Mouse (Mus musculus): ENCODE results near the gene Tmem236. TPM values are rescaled to one million over a fixed set of nuclear protein-coding genes. Genes with fewer than 3 reads are reported as not detected.

Gene Tmem236
- polyA plus RNA-seq, 1 experiment from 2014 or later, result not detected

DNA sequence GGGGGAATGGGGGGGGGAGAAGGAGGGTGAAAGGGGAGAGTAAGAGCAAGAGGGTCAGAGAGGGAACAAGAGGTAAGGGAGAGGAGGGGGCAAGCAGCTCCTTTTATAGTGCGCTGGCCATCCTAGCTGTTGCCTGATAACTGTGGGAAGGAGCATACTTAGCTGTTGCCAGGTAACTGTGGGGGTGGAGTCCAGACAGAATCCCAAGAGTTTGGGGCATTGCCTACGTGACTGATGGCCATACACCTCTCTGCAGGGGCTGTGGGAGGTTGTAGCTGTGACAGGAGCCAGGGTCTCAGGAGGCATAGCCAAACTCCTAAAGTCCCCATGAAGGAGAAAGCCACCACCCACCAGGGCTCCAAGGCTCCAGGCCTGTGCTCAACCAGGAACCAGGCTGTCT, 34.3 kb upstream of the Tmem236 start:
- WGBS, result 50% methylated on average over 2 of the region's 2 CpGs
- H3K9me3 ChIP-seq (ENCODE audit: control insufficient read depth, low read length), result no peaks in the 10 kb centered on the region
- no peak overlapping the region for H3K27ac ChIP-seq (replicated peaks in 1 of 2; ENCODE audit: control insufficient read depth in 1 of 2, insufficient read depth in 1 of 2, low read depth in 2 of 2, low read length in 2 of 2)
- H3K27me3 ChIP-seq (ENCODE audit: control insufficient read depth, insufficient read depth, low read length), result no peaks in the 10 kb centered on the region
- peaks cover 5 to 7% of the 10 kb centered on the region in 2 experiments for H3K4me1 ChIP-seq (ENCODE audit: control insufficient read depth in 2 of 2, insufficient read depth in 2 of 2, low read length in 2 of 2)
- peaks cover 68% of the 10 kb centered on the region for H3K36me3 ChIP-seq (ENCODE audit: control insufficient read depth, insufficient read depth, low read length)
- no peak overlapping the region for H3K9ac ChIP-seq (ENCODE audit: low read length)
- no peak overlapping the region for H3K4me3 ChIP-seq (ENCODE audit: control insufficient read depth in 1 of 2, insufficient read depth in 1 of 2, low read depth in 1 of 2, low read length in 2 of 2)
- H3K4me2 ChIP-seq (ENCODE audit: low read length), result no peak overlapping the region
- no peak for ATAC-seq (ENCODE audit: insufficient number of reproducible peaks, insufficient read depth, low FRiP score, low read depth)

DNA sequence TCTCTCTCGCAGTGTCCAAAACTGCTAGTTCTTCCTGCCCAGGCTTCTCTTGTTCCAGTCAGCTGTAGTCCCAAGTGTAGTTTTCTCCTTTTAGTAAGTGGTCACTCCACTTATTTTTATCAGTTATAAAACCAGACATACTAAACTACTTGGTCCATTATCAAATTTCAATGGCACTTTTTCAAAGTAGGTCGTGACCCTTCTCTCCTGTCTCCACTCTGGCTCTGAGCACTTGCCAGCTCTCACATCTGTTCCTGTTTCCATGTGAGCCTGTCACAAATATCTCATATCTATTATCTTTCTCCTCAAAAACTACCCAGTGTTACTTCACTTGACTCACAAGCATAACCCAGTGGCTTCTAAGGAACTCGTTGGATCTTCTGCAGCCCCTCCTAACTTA, 29.0 kb upstream of the Tmem236 start:
- H3K9ac ChIP-seq (ENCODE audit: low read length), result no peak overlapping the region
- no peak for ATAC-seq (ENCODE audit: insufficient number of reproducible peaks, insufficient read depth, low FRiP score, low read depth)
- WGBS, result 24% methylated on average over 3 of the region's 3 CpGs
- H3K36me3 ChIP-seq (ENCODE audit: control insufficient read depth, insufficient read depth, low read length), result peaks cover 54% of the 10 kb centered on the region
- H3K4me2 ChIP-seq (ENCODE audit: low read length), result no peak overlapping the region
- peak overlapping the region in 1 of 2 experiments; percentile 55; a peak in 1 of 4 replicates for H3K27ac ChIP-seq (replicated peaks in 1 of 2; ENCODE audit: control insufficient read depth in 1 of 2, insufficient read depth in 1 of 2, low read depth in 2 of 2, low read length in 2 of 2)
- H3K27me3 ChIP-seq (ENCODE audit: control insufficient read depth, insufficient read depth, low read length), result no peaks in the 10 kb centered on the region
- H3K4me3 ChIP-seq (ENCODE audit: control insufficient read depth in 1 of 2, insufficient read depth in 1 of 2, low read depth in 1 of 2, low read length in 2 of 2), result no peak overlapping the region
- H3K9me3 ChIP-seq (ENCODE audit: control insufficient read depth, low read length), result no peaks in the 10 kb centered on the region
- peaks cover 5 to 11% of the 10 kb centered on the region in 2 experiments for H3K4me1 ChIP-seq (ENCODE audit: control insufficient read depth in 2 of 2, insufficient read depth in 2 of 2, low read length in 2 of 2)

DNA sequence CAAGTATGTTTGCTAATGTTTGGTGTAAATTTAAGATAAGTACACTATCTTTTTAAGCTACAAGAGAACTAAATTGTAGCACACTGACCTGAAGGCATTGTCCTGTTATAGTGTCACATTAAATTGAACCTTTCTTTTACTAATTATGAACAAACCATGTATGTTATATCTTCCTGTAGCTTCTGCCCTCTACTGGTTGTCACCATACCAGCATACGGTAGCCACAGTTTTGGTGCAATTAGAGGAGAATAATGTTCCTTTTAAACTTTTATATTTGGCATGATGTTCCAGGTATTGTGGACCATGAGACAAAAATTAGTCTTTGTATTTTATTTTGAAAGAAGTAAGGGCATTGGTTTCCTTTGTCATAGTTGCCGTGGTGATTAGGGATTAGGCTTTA, 27.4 kb upstream of the Tmem236 start:
- H3K36me3 ChIP-seq (ENCODE audit: control insufficient read depth, insufficient read depth, low read length), result peaks cover 40% of the 10 kb centered on the region
- ATAC-seq (ENCODE audit: insufficient number of reproducible peaks, insufficient read depth, low FRiP score, low read depth), result no peak
- H3K4me3 ChIP-seq (ENCODE audit: control insufficient read depth in 1 of 2, insufficient read depth in 1 of 2, low read depth in 1 of 2, low read length in 2 of 2), result no peak overlapping the region
- H3K27ac ChIP-seq (replicated peaks in 1 of 2; ENCODE audit: control insufficient read depth in 1 of 2, insufficient read depth in 1 of 2, low read depth in 2 of 2, low read length in 2 of 2), result no peak overlapping the region
- WGBS, result 86% methylated on average over 2 of the region's 2 CpGs
- no peak overlapping the region for H3K4me2 ChIP-seq (ENCODE audit: low read length)
- H3K4me1 ChIP-seq (ENCODE audit: control insufficient read depth in 2 of 2, insufficient read depth in 2 of 2, low read length in 2 of 2), result peaks cover 5 to 11% of the 10 kb centered on the region in 2 experiments
- no peaks in the 10 kb centered on the region for H3K27me3 ChIP-seq (ENCODE audit: control insufficient read depth, insufficient read depth, low read length)
- H3K9ac ChIP-seq (ENCODE audit: low read length), result no peak overlapping the region
- H3K9me3 ChIP-seq (ENCODE audit: control insufficient read depth, low read length), result no peaks in the 10 kb centered on the region

DNA sequence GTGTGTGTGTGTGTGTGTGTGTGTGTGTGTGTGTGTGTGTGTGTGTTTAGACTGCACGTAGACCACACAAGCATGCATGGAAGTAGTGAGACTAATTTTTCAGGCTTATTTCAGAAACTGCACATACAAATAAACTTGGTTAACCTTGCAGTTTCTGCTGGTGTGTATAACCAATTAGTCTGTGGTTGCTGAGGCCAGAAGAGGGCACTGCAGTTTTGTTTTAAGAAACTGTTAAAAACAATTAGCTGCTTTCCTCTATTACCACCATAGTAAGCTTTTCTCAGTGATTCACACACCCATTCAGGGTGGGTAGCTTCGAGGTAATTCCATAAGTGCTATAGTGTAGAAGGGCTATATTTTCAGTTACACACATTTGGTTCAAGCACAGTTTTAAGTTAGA, 23.5 kb upstream of the Tmem236 start:
- Histone ChIP-seq H3K4me2 (ENCODE audit: low read length) (no peak overlapping the region), H3K27ac (replicated peaks in 1 of 2; ENCODE audit: control insufficient read depth in 1 of 2, insufficient read depth in 1 of 2, low read depth in 2 of 2, low read length in 2 of 2) (no peak overlapping the region), H3K36me3 (ENCODE audit: control insufficient read depth, insufficient read depth, low read length) (peaks cover 19% of the 10 kb centered on the region), H3K9me3 (ENCODE audit: control insufficient read depth, low read length) (no peaks in the 10 kb centered on the region), H3K4me1 (ENCODE audit: control insufficient read depth in 2 of 2, insufficient read depth in 2 of 2, low read length in 2 of 2) (no peaks in the 10 kb centered on the region), H3K4me3 (ENCODE audit: control insufficient read depth in 1 of 2, insufficient read depth in 1 of 2, low read depth in 1 of 2, low read length in 2 of 2) (no peak overlapping the region), H3K9ac (ENCODE audit: low read length) (no peak overlapping the region), H3K27me3 (ENCODE audit: control insufficient read depth, insufficient read depth, low read length) (no peaks in the 10 kb centered on the region)
- 83% methylated on average over 2 of the region's 2 CpGs for WGBS
- ATAC-seq (ENCODE audit: insufficient number of reproducible peaks, insufficient read depth, low FRiP score, low read depth), result no peak

DNA sequence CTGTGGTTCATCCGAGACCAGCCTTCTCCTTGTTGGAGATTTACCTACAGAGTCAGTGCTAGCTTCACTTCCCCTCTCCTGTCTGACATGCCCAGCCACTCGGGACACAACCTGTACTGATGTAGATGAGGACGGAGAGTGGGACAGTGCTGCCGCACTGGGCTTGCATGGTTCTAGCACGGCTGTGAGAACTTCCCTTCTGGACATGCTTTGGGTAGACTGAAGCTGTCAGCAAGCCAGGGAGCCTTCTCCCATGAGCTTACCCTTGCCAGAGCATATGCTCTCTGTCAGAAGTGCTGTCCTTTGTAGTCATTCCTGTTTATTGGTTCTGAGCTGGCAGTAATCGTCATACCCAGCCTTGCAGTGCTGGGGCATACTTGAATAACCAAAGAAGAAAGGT, 22.5 kb upstream of the Tmem236 start:
- H3K4me3 ChIP-seq (ENCODE audit: control insufficient read depth in 1 of 2, insufficient read depth in 1 of 2, low read depth in 1 of 2, low read length in 2 of 2), result no peak overlapping the region
- H3K27ac ChIP-seq (replicated peaks in 1 of 2; ENCODE audit: control insufficient read depth in 1 of 2, insufficient read depth in 1 of 2, low read depth in 2 of 2, low read length in 2 of 2), result no peak overlapping the region
- H3K9ac ChIP-seq (ENCODE audit: low read length), result no peak overlapping the region
- ATAC-seq (ENCODE audit: insufficient number of reproducible peaks, insufficient read depth, low FRiP score, low read depth), result no peak
- H3K36me3 ChIP-seq (ENCODE audit: control insufficient read depth, insufficient read depth, low read length), result peaks cover 12% of the 10 kb centered on the region
- 88% methylated on average over 6 of the region's 6 CpGs for WGBS
- H3K9me3 ChIP-seq (ENCODE audit: control insufficient read depth, low read length), result no peaks in the 10 kb centered on the region
- H3K4me1 ChIP-seq (ENCODE audit: control insufficient read depth in 2 of 2, insufficient read depth in 2 of 2, low read length in 2 of 2), result no peaks in the 10 kb centered on the region
- no peaks in the 10 kb centered on the region for H3K27me3 ChIP-seq (ENCODE audit: control insufficient read depth, insufficient read depth, low read length)
- no peak overlapping the region for H3K4me2 ChIP-seq (ENCODE audit: low read length)

DNA sequence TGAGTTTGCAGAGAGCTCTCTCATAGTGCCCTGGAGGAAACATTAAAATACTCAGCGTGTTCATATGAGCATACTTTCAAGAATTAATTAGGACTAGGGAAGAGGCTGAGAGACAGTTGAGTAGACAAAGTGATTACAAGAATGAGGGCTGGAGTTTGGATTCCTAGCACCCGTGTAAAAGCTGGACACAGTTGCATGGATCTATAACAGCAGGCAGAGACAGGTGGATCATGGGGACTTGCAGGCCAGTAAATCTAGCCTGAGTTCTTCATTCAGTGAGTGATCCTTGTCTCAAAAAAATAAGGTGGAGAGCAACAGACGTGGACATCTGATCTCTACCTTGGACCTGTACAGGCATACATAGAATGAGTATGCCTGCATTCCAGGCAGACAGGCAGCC, 15.3 kb upstream of the Tmem236 start:
- H3K4me1 ChIP-seq (ENCODE audit: control insufficient read depth in 2 of 2, insufficient read depth in 2 of 2, low read length in 2 of 2), result peaks cover 0 to 7% of the 10 kb centered on the region in 2 experiments; a peak in 1 of 4 replicates
- no peak for ATAC-seq (ENCODE audit: insufficient number of reproducible peaks, insufficient read depth, low FRiP score, low read depth)

DNA sequence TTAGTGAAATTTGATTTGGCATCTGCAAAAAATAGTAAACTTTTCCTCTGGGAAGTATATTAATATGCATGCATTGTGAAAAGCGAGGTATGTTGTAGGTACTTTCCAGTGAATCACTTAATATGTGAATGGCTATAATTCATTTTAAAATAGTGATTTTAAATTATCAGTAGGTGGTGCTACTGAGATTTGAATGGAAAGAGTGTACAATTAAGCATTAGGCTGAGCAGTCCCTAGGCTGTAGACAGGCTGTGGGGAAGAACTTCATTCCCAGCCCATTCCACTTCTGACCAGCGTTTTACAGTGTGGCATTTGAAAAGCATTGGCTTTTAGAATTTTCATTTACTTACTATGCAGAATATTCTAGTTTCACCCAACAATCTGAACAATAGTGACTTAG, 14.6 kb upstream of the Tmem236 start:
- no peak for ATAC-seq (ENCODE audit: insufficient number of reproducible peaks, insufficient read depth, low FRiP score, low read depth)

More for the DNA sequence above, 15.3 kb upstream of the Tmem236 start:
- Histone ChIP-seq H3K36me3 (ENCODE audit: control insufficient read depth, insufficient read depth, low read length) (0 out of 2 replicates have a peak, but pooled peaks cover 5% of the 10 kb centered on the region), H3K4me2 (ENCODE audit: low read length) (no peak overlapping the region), H3K9me3 (ENCODE audit: control insufficient read depth, low read length) (no peaks in the 10 kb centered on the region), H3K27ac (replicated peaks in 1 of 2; ENCODE audit: control insufficient read depth in 1 of 2, insufficient read depth in 1 of 2, low read depth in 2 of 2, low read length in 2 of 2) (no peak overlapping the region), H3K9ac (ENCODE audit: low read length) (no peak overlapping the region), H3K27me3 (ENCODE audit: control insufficient read depth, insufficient read depth, low read length) (no peaks in the 10 kb centered on the region), H3K4me3 (ENCODE audit: control insufficient read depth in 1 of 2, insufficient read depth in 1 of 2, low read depth in 1 of 2, low read length in 2 of 2) (no peak overlapping the region)
- WGBS, result 51% methylated on average over 3 of the region's 3 CpGs

DNA sequence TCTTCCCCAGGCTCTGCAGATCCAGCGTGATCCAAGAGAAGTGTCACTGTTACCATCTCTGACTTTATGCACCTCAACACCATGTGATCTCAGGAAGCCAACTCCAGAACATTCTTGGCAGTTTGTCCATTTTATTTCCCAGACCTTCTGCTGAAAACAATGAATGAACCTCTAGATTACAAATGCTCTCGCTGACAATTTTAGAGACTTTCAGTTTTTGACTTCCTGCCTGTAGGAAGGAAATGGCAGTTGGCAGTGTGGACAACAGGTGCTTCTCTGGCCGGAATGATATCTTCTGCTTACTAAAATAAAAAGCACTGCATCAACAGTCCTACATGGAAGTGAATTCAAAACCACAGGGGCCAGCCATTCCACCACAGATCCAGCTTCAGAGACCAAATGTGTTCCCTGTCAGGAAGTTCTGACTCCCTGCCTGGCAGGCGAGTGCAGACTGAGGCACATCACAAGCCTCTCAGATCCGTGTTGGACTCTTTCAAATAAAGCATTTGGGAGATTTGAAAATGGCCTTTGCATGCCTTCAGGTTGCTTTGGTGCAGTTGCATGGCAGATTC, 9.8 kb upstream of the Tmem236 start:
- H3K27ac ChIP-seq (replicated peaks in 1 of 2; ENCODE audit: control insufficient read depth in 1 of 2, insufficient read depth in 1 of 2, low read depth in 2 of 2, low read length in 2 of 2), result peak overlapping the region in 1 of 2 experiments; percentile 61; a peak in 2 of 4 replicates
- no peak overlapping the region for H3K4me3 ChIP-seq (ENCODE audit: control insufficient read depth in 1 of 2, insufficient read depth in 1 of 2, low read depth in 1 of 2, low read length in 2 of 2)
- no peaks in the 10 kb centered on the region for H3K27me3 ChIP-seq (ENCODE audit: control insufficient read depth, insufficient read depth, low read length)
- H3K9ac ChIP-seq (ENCODE audit: low read length), result no peak overlapping the region; the same call in 1 of the 2 replicates
- 68% methylated on average over 5 of the region's 5 CpGs for WGBS
- no peaks in the 10 kb centered on the region for H3K9me3 ChIP-seq (ENCODE audit: control insufficient read depth, low read length)
- H3K4me2 ChIP-seq (ENCODE audit: low read length), result no peak overlapping the region
- no peaks in the 10 kb centered on the region for H3K36me3 ChIP-seq (ENCODE audit: control insufficient read depth, insufficient read depth, low read length)
- peak; percentile 32; the same call in 1 of the 2 replicates for ATAC-seq (ENCODE audit: insufficient number of reproducible peaks, insufficient read depth, low FRiP score, low read depth)
- H3K4me1 ChIP-seq (ENCODE audit: control insufficient read depth in 2 of 2, insufficient read depth in 2 of 2, low read length in 2 of 2), result peaks cover 2 to 11% of the 10 kb centered on the region in 2 experiments; a peak in 3 of 4 replicates

More for the DNA sequence above, 14.6 kb upstream of the Tmem236 start:
- H3K4me2 ChIP-seq (ENCODE audit: low read length), result no peak overlapping the region
- H3K4me1 ChIP-seq (ENCODE audit: control insufficient read depth in 2 of 2, insufficient read depth in 2 of 2, low read length in 2 of 2), result peaks cover under 1 to 10% of the 10 kb centered on the region in 2 experiments; a peak in 3 of 4 replicates
- no peak overlapping the region for H3K9ac ChIP-seq (ENCODE audit: low read length)
- H3K36me3 ChIP-seq (ENCODE audit: control insufficient read depth, insufficient read depth, low read length), result 0 out of 2 replicates have a peak, but pooled peaks cover 5% of the 10 kb centered on the region
- WGBS, result 66% methylated on average over 2 of the region's 2 CpGs
- no peak overlapping the region for H3K27ac ChIP-seq (replicated peaks in 1 of 2; ENCODE audit: control insufficient read depth in 1 of 2, insufficient read depth in 1 of 2, low read depth in 2 of 2, low read length in 2 of 2)
- no peaks in the 10 kb centered on the region for H3K27me3 ChIP-seq (ENCODE audit: control insufficient read depth, insufficient read depth, low read length)
- no peak overlapping the region for H3K4me3 ChIP-seq (ENCODE audit: control insufficient read depth in 1 of 2, insufficient read depth in 1 of 2, low read depth in 1 of 2, low read length in 2 of 2)
- H3K9me3 ChIP-seq (ENCODE audit: control insufficient read depth, low read length), result no peaks in the 10 kb centered on the region

All from heart, embryonic 14.5 days (tissue).